Mouse (Mus musculus): ENCODE measurements at regions not wholly inside any gene's neighbourhood (a gene's known extent, or its start where the extent isn't known, plus 50 kb on each side); places are given as distances from the start of the nearest gene placed in this dataset.
"Not testable (repeated sequence)": the region's sequence is repeated elsewhere in the genome, so short reads cannot be mapped to it uniquely, and the experiment has no call there.

DNA sequence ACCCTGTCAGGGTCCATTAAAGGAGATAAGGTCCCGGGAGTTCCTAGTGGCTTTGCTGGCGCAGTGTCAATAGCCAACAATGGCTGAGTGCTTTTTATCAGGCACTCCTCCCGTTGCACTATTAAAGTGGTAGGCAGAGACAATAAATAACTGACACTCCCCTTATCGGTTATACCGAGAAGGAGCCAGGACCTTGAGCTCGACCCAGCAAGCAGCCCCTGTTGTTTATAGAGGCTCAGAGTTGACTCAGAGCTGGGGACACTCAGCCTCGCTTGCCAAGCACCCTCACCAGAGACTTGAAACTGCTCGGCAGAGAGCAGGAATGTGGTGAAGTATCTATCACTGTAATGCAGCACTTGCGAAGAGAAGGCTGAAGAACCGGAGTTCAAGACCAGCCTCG lies 102.5 kb upstream of the Jarid2 start:
- DNase-seq (ENCODE audit: low read depth in 2 of 2, low spot score in 2 of 2): no peak

DNA sequence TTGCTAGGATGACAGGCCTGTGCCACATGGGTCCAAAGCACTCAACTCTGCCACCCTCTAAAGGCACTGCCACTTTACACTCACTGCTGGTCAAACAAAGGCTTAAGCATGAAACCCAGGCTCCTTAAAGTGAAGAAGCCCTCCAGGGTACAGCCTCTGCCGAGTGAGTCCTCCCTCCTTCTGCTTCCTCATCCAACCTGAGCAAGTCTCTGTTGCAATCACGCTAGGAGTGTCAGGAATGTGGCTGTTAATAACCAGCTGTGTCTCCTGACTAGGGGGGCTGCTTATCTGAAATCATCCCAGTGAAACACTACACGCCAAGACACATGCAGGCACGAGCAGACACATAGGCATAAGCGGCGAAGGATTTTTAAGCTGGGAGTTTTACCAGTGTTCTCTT lies 99.2 kb upstream of the Jarid2 start:
- no peak for DNase-seq (ENCODE audit: low read depth in 2 of 2, low spot score in 2 of 2)

DNA sequence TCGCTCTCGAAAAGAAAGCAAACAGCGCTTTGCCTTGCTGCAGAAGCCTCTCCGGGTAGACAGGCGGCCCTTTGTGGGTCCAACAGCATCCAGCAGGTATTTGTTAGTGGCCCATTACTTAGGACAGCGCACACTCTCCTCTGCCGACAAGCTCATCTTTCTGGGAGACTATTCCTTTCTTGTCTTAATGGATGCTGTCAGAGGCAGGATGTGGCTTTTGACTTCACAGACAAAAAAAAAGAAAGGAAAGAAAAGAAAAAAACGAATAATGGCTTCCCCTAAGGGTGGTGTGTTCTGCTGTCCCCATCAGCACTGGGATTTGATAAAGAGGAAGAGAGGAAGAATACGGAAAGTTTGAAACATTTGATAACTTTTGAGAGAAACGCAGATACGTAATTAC lies 94.7 kb upstream of the Jarid2 start:
- no peak for DNase-seq (ENCODE audit: low read depth in 2 of 2, low spot score in 2 of 2)

DNA sequence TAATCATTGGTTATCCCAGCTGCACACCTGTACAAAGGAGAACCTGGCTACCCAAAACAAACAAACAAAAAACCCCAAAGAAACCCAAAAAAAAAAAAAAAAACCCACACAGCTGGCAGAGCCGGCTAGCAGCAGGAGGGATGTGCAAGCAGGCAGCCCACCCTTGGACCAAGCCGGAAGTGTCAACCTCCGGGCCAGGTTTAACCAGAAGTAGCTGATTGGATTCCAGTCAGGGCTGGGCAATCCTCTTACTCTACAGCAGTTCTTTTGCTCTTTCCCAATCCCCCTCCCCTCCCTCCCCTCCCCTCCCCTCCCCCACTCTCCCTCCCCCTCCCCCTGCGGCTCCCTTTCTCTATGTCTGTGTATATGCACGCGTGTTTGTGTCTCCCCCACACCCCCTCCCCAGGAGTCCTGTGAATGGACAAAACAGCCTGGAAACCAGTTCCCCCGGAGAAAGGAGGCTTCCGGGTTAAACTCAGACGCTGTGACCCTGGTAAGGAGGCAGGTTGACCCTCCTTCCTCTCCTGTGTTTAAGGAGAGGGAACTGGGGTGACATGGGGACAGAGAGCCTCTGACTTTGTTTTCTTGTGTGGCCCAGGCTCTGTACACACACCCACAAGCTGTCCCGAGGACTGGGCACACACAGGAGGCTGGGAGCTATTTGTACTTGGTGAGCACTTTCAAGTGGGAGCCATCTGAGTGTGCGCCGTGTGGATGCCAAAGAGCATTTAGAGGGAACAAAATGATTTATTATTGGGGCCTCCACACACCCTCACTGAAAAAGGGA lies 93.9 kb upstream of the Jarid2 start:
- peak in 1 of 2 experiments; percentile 3 for DNase-seq (ENCODE audit: low read depth in 2 of 2, low spot score in 2 of 2)

DNA sequence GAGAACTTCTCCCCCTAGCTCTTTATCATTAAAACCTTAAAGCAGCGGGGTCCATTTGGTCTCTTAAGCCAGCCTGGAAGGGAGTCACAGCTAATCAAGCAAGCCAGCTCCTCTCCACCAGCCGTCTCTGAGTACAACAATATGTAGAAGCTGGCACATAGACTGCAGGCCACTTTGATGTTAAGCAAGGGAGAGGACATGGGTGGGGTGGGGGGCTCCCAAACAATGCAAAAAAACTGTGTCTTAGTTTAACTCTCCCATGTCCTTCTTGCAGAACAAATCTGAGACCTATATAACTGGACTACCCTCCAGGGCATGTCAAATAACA lies 93.3 kb upstream of the Jarid2 start:
- DNase-seq (ENCODE audit: low read depth in 2 of 2, low spot score in 2 of 2): no peak

DNA sequence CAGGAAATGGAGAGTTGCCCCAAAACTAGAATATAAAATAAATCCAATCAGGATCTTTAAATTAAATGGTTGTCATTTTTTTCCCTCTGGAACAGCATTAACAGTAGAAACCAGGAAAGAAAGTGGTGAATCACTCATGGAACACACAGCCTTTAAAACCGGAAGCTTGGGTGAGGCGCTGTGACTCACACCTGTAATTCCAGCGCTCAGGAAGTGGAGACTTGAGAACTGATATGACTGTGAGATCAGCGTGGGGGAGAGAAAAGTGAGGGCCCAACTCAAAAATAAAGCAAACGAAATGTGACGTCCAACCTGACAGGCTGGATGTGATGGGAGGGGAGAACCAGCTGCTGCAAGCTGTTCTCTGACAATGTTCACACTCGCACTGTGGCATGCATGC lies 86.9 kb upstream of the Jarid2 start:
- DNase-seq (ENCODE audit: low read depth in 2 of 2, low spot score in 2 of 2): no peak

DNA sequence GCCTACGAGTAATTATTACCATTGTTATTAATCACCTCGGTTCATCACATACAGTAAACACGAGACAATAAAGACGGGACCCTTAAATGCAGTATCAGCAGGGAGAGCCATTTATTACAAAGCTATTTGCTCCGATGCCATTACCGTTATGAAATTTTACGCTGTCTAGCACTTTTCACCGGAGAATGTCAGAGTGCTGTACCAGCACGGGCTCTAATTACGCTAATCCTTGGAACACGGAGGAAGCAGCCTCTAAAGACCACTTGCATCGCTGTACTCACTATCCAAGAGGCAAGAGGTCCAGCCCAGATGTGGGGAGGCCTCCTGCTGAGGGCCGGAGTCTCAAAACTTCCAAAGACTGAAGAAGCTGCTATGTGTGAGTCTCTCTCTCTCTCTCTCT lies 79.2 kb upstream of the Jarid2 start:
- no peak for DNase-seq (ENCODE audit: low read depth in 2 of 2, low spot score in 2 of 2)

DNA sequence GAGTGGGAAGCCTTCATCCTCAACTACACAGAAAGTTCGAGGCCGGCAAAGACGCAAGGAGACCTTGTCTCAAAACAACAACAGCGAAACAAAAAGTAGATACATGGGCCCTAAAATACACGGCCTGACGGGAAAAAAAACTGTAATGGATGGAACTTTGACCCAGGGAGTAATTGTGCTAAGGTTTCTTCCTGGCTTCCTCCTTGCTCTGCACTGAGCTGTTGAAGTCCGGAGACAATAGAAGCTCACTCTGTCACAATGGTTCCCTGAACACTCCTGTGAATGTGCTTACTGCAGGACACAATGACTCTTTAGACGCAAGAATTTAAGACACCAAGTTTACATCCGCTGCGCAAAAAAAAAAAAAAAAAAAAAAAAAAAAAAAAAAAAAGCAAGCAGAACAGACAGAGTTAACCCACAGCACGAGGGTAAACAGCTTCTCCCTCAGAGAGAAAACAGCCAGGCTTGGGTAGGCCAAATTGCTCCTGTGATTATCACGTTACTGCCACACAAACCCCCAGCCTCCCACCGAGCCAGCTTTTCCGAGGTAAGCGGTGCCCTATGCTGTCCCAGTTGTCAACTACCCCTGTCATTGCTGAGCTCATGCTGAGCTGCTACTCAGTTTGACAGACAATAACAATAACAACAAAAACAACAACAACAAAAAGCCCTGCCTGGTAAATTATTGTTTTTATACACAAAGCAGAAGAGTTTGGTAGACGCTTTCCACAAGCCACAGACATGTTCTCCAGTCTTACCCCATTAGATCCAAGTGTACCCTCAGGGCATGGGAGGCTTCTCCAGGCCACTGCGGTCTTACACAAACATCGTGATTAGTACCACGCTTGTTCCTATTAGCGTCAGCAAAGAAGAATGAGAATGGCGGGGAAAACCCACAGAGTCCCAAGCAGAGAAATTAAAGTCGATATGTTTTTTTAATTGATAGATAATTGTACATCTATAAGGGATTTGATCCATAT lies 77.7 kb upstream of the Jarid2 start:
- DNase-seq (ENCODE audit: low read depth in 2 of 2, low spot score in 2 of 2): no peak

DNA sequence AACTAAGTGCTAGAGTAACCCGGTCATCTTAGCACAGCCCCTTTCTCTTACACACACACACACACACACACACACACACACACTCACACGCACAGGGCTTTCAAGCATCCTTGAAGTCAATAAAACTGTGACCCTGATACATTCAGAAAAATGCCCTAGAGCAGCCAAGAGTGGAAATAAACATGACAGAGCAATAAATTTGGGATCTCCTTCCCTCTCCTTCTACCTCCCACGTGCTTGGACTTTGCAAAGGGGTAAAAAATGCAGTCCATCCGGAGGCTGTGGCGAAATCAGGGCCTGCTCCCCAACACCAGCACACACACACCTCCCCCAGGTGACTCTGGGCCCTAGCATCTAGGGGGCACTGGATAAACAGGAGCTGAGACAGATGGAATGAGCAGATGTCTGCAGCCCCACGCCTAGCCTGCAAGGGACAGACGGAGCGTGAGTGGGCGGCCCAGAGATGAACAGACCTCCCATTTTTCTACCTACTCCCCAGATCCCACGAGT lies 71.3 kb upstream of the Jarid2 start:
- DNase-seq (ENCODE audit: low read depth in 2 of 2, low spot score in 2 of 2): no peak

DNA sequence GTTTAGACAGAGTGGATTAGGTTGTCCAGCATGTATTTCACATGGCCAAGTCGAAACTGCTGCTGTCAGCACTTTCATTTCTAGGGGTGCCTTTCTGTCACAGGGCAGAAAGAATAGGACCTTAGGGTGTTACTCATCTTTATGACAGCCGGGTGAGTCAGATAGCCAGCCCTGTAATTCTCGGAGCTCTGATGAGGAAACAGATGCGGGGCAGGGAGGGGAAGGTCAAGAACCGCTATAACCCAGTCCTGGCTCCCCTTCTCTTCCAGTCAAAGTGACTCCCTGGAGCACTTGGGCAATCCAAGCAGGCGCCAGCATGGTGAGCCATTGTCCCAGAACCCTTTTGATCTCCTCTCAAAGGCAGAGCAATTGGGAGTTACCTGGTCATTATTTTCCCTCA lies 69.4 kb upstream of the Jarid2 start:
- no peak for DNase-seq (ENCODE audit: low read depth in 2 of 2, low spot score in 2 of 2)

DNA sequence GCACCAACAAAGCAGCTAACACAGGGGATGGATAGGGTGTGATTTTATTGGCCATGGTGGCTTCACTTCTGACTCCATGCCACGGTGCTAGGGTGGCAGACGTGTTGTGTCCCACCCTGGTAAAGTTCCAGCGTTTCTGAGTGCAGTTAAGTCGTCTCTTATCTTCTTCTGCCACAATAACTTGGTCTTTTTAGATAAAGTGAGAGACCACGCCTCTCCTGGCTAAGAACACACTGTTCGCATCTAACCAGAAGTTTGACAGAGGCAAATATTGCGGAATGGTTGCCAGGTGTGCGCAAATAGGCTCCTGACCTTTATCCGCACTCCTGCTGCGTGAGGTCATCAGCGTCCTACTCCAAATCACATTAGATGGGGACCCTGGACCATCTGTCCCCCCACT lies 66.2 kb upstream of the Jarid2 start:
- no peak for DNase-seq (ENCODE audit: low read depth in 2 of 2, low spot score in 2 of 2)

DNA sequence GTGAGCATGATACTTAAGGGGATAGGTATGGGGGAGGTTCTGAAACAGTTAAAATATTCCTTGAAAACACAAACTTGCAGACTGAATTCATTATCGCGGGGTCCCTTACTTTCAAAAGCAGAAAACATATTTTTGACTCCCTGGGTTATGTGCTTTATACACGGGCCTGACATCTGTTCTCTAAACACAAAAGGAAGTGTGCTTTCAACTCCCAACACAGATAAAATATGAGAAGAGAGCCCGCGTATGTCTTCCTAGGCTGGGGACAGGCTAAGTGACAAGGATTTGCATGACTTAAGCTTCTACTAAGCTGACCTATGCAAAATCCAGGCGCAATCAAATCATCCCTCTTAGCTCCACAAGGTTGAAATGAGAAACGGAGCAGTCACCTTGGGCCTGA lies 65.5 kb upstream of the Jarid2 start:
- no peak for DNase-seq (ENCODE audit: low read depth in 2 of 2, low spot score in 2 of 2)

DNA sequence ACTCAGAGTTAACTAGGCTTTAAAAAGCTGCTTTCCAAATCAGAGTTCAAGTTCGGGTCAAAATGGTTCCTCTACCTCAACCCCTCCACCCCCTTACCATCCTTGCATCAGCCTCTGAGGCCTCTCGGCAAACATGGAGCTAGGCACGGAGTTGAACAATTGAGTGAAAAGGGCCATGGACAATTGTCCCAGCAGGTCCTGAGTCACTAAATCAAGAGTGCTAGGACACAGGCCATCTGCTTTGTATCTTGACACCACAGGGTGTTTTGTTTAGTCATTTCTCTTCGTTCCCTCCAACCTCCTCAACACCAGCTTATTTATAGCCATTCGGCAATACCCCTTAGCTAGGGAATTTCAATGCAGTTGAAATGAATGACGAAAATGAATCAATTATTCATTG lies 59.5 kb upstream of the Jarid2 start:
- DNase-seq (ENCODE audit: low read depth in 2 of 2, low spot score in 2 of 2): no peak

DNA sequence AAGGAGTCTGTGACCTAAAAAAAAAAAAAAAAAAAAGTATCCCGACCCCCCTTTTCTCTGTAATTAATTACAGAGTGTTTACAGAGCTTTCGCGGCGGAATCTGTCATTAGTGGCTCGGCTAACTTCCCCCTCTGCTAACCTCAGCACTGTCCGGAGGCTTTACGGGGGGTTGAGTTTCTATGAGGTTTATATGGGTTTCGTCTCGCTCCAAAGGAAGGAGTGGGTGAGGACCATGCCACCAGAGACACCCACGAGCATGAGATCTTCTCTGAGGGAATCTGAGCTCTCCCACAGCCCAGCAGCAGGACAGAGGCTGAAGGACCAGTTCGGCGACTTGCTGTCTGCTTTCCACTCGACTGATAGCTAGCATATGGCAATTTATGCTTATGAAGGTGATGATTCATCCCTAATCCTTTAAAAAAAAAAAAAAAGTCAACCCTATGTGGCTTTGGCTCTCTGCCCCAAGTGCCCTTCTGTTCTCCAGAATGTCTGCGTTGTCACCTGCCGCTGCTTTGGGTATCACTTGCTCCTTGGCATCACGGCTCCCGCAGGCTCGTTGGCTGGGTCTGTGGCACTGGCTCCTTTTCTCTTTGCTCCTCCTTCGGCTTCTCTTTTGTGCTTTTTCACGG lies 55.8 kb upstream of the Jarid2 start:
- DNase-seq (ENCODE audit: low read depth in 2 of 2, low spot score in 2 of 2): no peak

DNA sequence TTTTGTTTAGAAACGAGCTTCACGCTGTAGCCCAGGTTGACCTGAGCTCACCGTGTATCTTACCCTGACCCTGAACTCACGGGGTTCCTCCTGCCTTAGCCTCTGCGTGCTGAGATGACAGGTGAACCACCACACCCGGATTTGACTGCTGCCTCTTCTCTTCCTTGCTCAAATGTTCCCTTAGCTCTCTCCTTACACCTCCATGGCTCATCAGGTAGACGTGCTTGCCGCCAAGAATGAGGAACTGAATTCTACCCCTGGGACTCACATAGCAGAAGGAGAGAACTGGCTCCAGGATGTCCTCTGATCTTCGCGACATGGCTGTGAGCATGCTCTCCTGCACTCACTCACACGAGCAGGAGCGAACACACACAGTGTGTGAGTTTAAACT lies 55.3 kb upstream of the Jarid2 start:
- peak; percentile 1 to 8 for DNase-seq (ENCODE audit: low read depth in 2 of 2, low spot score in 2 of 2)

DNA sequence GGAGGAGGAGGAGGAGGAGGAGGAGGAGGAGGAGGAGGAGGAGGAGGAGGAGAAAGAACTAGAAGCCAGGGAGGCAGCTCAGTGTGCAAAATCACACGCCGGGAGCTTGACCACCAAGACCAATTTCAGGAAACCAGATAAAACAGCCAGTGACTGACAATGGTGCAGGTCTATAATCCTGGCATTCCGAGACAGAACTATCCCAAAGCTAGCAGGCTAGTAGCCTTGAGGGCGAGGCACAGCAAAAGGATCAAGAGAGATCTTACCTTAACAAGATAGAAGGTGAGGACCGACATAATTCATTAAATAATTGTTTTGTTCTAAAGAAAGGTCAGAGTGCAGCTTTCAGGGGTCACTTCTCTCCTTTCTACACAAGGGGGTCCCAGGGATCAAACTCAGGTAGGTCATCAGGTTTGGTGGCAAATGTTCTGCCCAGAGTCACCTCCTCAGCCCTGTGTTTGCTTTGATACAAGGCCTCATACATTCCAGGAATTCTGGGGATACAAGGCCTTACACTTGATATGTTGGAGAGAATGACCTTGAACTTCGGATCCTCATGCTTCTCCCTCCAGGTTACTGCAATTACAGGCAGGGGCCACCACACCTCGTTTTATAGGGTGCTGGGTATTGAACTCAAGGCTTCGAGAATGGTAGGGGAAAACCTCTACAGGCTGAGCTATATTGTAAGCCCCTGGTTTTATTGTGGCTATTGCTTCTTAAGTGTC lies 54.2 kb upstream of the Jarid2 start:
- no peak for DNase-seq (ENCODE audit: low read depth in 2 of 2, low spot score in 2 of 2)

DNA sequence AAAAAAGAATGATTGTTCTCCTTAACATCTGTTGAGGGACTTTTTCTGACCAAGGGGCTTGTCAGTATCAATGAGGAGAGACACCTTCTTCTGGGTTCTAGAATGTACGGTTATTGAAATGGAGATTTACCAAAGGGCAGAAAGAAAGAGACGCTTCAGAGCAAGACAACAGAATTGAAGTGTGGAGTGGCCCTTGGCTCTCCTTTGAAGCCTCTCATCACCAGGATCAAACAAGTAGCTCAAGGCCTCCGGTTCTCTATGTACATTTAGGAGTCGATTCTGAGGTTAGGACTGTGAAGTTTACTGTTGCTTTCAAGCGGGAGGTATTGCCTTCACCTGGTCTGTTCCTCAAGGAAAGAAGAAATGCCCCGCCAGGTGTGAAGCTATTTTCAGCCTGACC lies 53.2 kb upstream of the Jarid2 start:
- DNase-seq (ENCODE audit: low read depth in 2 of 2, low spot score in 2 of 2): no peak

DNA sequence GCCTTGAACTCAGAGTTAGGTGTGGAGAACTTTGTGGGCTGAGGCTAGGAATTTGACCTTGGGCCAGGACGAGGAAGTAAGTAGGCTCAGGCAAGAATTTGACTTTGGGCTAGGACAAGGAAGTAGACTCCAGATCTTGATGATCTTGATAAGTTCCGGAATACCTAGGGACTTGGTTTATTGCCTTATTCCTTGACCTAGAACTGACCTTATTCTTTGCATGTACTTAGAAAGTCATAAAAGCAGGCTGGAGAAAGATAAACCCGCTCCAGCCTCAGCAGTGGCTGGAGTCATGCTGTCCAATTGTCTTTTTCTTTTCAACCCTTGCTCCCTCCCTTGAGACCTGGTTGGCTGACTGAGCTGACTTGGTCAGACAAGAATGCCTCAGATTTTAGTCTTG lies 51.2 kb upstream of the Jarid2 start:
- no peak for DNase-seq (ENCODE audit: low read depth in 2 of 2, low spot score in 2 of 2)

DNA sequence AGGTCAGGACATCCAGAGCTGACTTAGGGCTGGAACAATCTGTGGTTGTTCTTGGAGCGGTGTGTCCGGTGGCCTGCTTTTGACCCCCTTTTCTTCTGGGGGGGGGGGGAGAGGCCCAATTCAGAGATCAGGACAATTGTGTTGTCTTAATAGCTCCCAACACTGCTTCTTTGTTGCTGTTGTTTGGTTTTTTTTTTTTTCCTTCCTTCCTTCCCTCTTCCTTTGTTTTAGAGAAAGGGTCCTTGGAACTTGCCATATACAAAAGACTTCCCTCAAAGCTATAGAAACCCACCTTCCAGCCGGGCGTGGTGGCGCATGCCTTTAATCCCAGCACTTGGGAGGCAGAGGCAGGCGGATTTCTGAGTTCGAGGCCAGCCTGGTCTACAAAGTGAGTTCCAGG lies 49.8 kb upstream of the Jarid2 start:
- not testable (repeated sequence) for DNase-seq (ENCODE audit: low read depth in 2 of 2, low spot score in 2 of 2)
